Mouse (Mus musculus) G1E (cell line): ENCODE data around the gene Sox2.

Experiments
- CTCF ChIP-seq: IDR thresholded peaks from 2 replicates; pipeline ENCODE4 v1.5.1; 2012; ENCODE audit warnings: low read depth, low read length, inconsistent platforms, mixed read lengths
- TAL1 ChIP-seq: conservative IDR thresholded peaks from 2 replicates; pipeline ENCODE4 v1.6.1; 2012; ENCODE audit warnings: low read depth, low read length, inconsistent platforms, mixed read lengths

GRCm38 (mm10) chr3:34671024-34671660 is 20.9 kb downstream of the Sox2 start:
- no peak for TF ChIP-seq CTCF
- TF ChIP-seq TAL1 = no peak
